Mouse (Mus musculus) skeletal muscle tissue, postnatal 0 days (tissue): ENCODE data around the gene Nfic. TPM values are rescaled to one million over a fixed set of nuclear protein-coding genes. Genes with fewer than 3 reads are reported as not detected.

Experiments
- microRNA-seq, 2 experiments: library from miRNA; unstranded; fragments of <30 nt; microRNA quantifications; one replicate each; pipeline ENCODE4; 2016
- polyA plus RNA-seq: library from polyadenylated mRNA; unstranded; fragments of >200 nt; fragmentation: Nextera tagmentation; extraction: Ambion mirVana; gene quantifications from 2 replicates; pipeline ENCODE4 v1.2.1, GENCODE M21; 2015

Nfic gene
- 130 and 133 TPM in 2 replicates for polyA plus RNA-seq

GRCm38 (mm10) chr10:81455181-81455895 is at the start of gene Nfic:
Gene Nfic, minus strand, starts transcription at chr10:81455635.

GRCm38 (mm10) chr10:81500032-81500431 is 44.6 kb upstream of the Nfic start, which contains the start of gene S1pr4:
Gene S1pr4, minus strand, starts transcription at chr10:81500132.

GRCm38 (mm10) chr10:81496264-81496901 is 40.9 kb upstream of the Nfic start, which contains the start of gene Ncln:
Gene Ncln, minus strand, starts transcription at chr10:81496392.

GRCm38 (mm10) chr10:81482533-81482889 is 27.1 kb upstream of the Nfic start, which contains the start of gene Celf5:
Gene Celf5, minus strand, starts transcription at chr10:81482709.

GRCm38 (mm10) chr10:81392781-81393185 is 62.7 kb downstream of the Nfic start, which contains the start of gene Smim24:
Gene Smim24, plus strand, starts transcription at chr10:81393051.

GRCm38 (mm10) chr10:81388505-81389055 is 66.9 kb downstream of the Nfic start, which contains the start of gene Gm48552:
Gene Gm48552, plus strand, starts transcription at chr10:81389005.

GRCm38 (mm10) chr10:81383802-81384604 is 71.4 kb downstream of the Nfic start, which contains the start of the genes Dohh and Gm48551:
Gene Dohh, plus strand, starts transcription at chr10:81384428.
Gene Gm48551, plus strand, starts transcription at chr10:81384466.

GRCm38 (mm10) chr10:81377793-81378552 is 77.5 kb downstream of the Nfic start, which contains the start of gene Fzr1:
Gene Fzr1, minus strand, starts transcription at chr10:81378516.

GRCm38 (mm10) chr10:81365672-81366476 is 89.6 kb downstream of the Nfic start, which contains the start of gene 4930404N11Rik:
Gene 4930404N11Rik, minus strand, starts transcription at chr10:81365816.

GRCm38 (mm10) chr10:81356991-81357844 is 98.2 kb downstream of the Nfic start, which contains the start of gene Mfsd12:
Gene Mfsd12, plus strand, starts transcription at chr10:81357491.

GRCm38 (mm10) chr10:81350351-81351063 is 104.9 kb downstream of the Nfic start, which contains the start of gene Hmg20b:
Gene Hmg20b, minus strand, starts transcription at chr10:81350480.

Small RNA genes within 50 kb of the gene (microRNA-seq; reads per million reads assigned to microRNA genes)
- gene Gm25595 (0 to 0.10 reads per million in 2 experiments), gene Mir1191b (1.0 to 1.1 reads per million in 2 experiments), gene Mir6913 (0 to 0.21 reads per million in 2 experiments)

Other genes with a start within 250 kb of the Nfic start
- 0.26 and 0.45 TPM in 2 replicates for gene Atcay, start 224.8 kb downstream of the Nfic start, polyA plus RNA-seq
- 2.3 and 2.5 TPM in 2 replicates for gene Zfr2, start 222.5 kb downstream of the Nfic start, polyA plus RNA-seq
- gene Matk, start 202.7 kb downstream of the Nfic start, polyA plus RNA-seq: 0.65 and 0.90 TPM in 2 replicates
- 201 and 207 TPM in 2 replicates for gene Mrpl54, start 188.7 kb downstream of the Nfic start, polyA plus RNA-seq
- 50.7 and 53.6 TPM in 2 replicates for gene Apba3, start 188.7 kb downstream of the Nfic start, polyA plus RNA-seq
- gene Tjp3, start 164.1 kb downstream of the Nfic start, polyA plus RNA-seq: 0.47 and 0.58 TPM in 2 replicates
- 15.1 and 16.0 TPM in 2 replicates for gene Pip5k1c, start 162.7 kb downstream of the Nfic start, polyA plus RNA-seq
- gene Cactin, start 134.5 kb downstream of the Nfic start, polyA plus RNA-seq: 11.0 and 15.5 TPM in 2 replicates
- 7.3 and 7.8 TPM in 2 replicates for gene Tbxa2r, start 126.9 kb downstream of the Nfic start, polyA plus RNA-seq
- 0.11 and 0.13 TPM in 2 replicates for gene Gipc3, start 112.4 kb downstream of the Nfic start, polyA plus RNA-seq
- gene Hmg20b, start 105.2 kb downstream of the Nfic start, polyA plus RNA-seq: 38.4 and 47.5 TPM in 2 replicates
- gene Mfsd12, start 98.1 kb downstream of the Nfic start, polyA plus RNA-seq: 5.9 and 8.0 TPM in 2 replicates
- 0.27 and 0.37 TPM in 2 replicates for gene 4930404N11Rik, start 89.8 kb downstream of the Nfic start, polyA plus RNA-seq
- 35.3 and 36.5 TPM in 2 replicates for gene Fzr1, start 77.1 kb downstream of the Nfic start, polyA plus RNA-seq
- 70.2 and 72.8 TPM in 2 replicates for gene Dohh, start 71.2 kb downstream of the Nfic start, polyA plus RNA-seq
- gene Gm48551, start 71.2 kb downstream of the Nfic start, polyA plus RNA-seq: 1.2 and 1.4 TPM in 2 replicates
- gene Gm48552, start 66.6 kb downstream of the Nfic start, polyA plus RNA-seq: 0.24 TPM in 2 replicates
- 1.0 and 1.6 TPM in 2 replicates for gene Smim24, start 62.6 kb downstream of the Nfic start, polyA plus RNA-seq
- 0.09 TPM in 1 of 2 replicates, not detected in the other for gene Celf5, start 27.1 kb upstream of the Nfic start, polyA plus RNA-seq
- gene Ncln, start 40.8 kb upstream of the Nfic start, polyA plus RNA-seq: 36.0 and 36.4 TPM in 2 replicates
- gene S1pr4, start 44.5 kb upstream of the Nfic start, polyA plus RNA-seq: 0.66 and 0.81 TPM in 2 replicates
- 1.3 and 2.6 TPM in 2 replicates for gene Gna15, start 68.6 kb upstream of the Nfic start, polyA plus RNA-seq
- gene Gna11, start 89.6 kb upstream of the Nfic start, polyA plus RNA-seq: 44.8 and 48.0 TPM in 2 replicates
- gene Aes, start 103.9 kb upstream of the Nfic start, polyA plus RNA-seq: 684 and 719 TPM in 2 replicates
- 7.1 and 9.1 TPM in 2 replicates for gene Tle2, start 118.9 kb upstream of the Nfic start, polyA plus RNA-seq
- 7.7 and 8.7 TPM in 2 replicates for gene Tle6, start 145.4 kb upstream of the Nfic start, polyA plus RNA-seq
- gene BC025920, start 150.6 kb upstream of the Nfic start, polyA plus RNA-seq: 0.55 and 0.58 TPM in 2 replicates
- 12.5 and 14.1 TPM in 2 replicates for gene Sirt6, start 172.2 kb upstream of the Nfic start, polyA plus RNA-seq
- 8.3 and 9.4 TPM in 2 replicates for gene Ankrd24, start 172.9 kb upstream of the Nfic start, polyA plus RNA-seq
- 1.4 and 2.2 TPM in 2 replicates for gene Gm10778, start 193.4 kb upstream of the Nfic start, polyA plus RNA-seq
- 6.3 and 7.0 TPM in 2 replicates for gene Zfp433, start 249.2 kb upstream of the Nfic start, polyA plus RNA-seq